Mouse (Mus musculus): Measurements from ENCODE around the gene Fancc.
A peak's percentile ranks its signal among the peaks of the same experiment; 100 is the strongest.
"Not testable (repeated sequence)": the region's sequence is repeated elsewhere in the genome, so short reads cannot be mapped to it uniquely, and the experiment has no call there.

Gene Fancc

GRCm38 (mm10) chr13:63416824-63417223 lies 80.3 kb downstream of the Fancc start:
- no peak for DNase-seq

DNA sequence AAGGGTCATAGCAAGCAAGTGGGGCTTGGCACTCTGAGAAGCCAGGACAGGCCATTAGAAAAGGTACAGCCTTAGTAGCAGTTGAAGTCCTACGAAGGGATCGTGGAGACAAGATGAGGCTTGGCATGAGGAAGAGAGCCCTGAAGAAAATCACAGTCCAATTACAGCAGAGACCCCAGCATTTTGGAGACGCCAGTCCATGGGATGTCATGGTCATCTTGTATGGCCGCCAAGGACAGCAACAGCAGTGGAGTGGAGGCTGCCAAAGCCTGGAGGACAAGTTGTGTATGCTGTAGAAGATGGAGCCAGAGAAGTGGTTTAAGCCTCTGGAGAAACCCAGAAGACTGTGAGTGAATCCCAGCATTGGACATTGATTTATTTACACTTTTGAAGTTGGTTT lies 84.4 kb downstream of the Fancc start:
- DNase-seq, result no peak

- no peak for DNase-seq
These were observed 85.6 kb downstream of the Fancc start for GRCm38 (mm10) chr13:63411310-63412022.

GRCm38 (mm10) chr13:63410578-63411298 lies 86.3 kb downstream of the Fancc start:
- DNase-seq, result no peak

GRCm38 (mm10) chr13:63405151-63405550 lies 91.9 kb downstream of the Fancc start:
- no peak for DNase-seq

- no peak for DNase-seq
These were observed 92.4 kb downstream of the Fancc start for GRCm38 (mm10) chr13:63404657-63405056.

DNA sequence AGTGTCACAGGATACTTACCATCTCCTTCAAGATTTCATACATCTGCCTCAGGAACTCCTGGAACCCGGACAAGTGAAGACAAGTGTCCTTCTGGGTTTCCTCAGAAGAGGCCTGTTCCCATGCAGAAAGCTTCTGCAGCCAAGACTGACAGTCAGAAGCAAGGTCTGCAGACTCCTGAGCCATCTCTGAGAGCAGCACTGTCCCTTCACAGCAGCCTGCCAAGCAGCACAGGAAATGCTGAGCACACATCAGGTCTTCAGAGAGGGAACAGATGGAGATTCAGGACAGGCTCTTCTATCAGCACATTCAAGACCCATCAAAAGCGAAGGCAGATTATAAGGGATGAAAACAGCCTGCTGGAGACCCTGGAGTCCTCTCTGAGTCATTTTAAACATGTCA lies 94.3 kb downstream of the Fancc start:
- DNase-seq, result peak; percentile 47 to 59

GRCm38 (mm10) chr13:63400069-63400468 lies 97.0 kb downstream of the Fancc start:
- peak; percentile 46 to 55 for DNase-seq

DNA sequence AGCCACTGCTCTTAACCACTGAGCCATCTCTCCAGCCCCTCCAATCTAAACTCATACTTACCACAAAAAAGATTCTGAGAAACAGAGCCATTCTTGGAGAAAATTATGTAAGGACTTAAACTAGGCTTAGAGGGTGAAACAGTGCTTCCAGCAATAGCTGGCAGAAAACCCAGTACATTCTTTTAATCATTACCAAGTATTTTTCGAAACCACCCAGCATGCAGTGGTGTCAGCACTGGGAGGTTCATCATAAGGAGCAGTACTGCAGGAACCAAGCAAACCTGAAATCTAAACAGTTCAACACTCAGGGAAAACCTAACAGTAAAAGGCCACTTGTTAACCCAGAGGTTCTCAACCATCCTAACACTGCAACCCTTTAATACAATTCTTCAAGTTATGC lies 99.7 kb downstream of the Fancc start:
- DNase-seq, result no peak

- no peak for DNase-seq
These were observed 102.6 kb downstream of the Fancc start for GRCm38 (mm10) chr13:63394304-63395063.

GRCm38 (mm10) chr13:63385234-63385633 lies 111.8 kb downstream of the Fancc start:
- DNase-seq, result peak; percentile 77 to 84

GRCm38 (mm10) chr13:63384775-63385174 lies 112.3 kb downstream of the Fancc start:
- peak in 1 of 2 experiments; percentile 8 for DNase-seq

- no peak for DNase-seq
These were observed 114.9 kb downstream of the Fancc start for GRCm38 (mm10) chr13:63382206-63382605.

- DNase-seq, result no peak
These were observed 123.5 kb downstream of the Fancc start for GRCm38 (mm10) chr13:63373460-63374166.

GRCm38 (mm10) chr13:63361755-63362154 lies 135.3 kb downstream of the Fancc start:
- DNase-seq, result no peak

GRCm38 (mm10) chr13:63360111-63360885 lies 136.8 kb downstream of the Fancc start:
- no peak for DNase-seq

DNA sequence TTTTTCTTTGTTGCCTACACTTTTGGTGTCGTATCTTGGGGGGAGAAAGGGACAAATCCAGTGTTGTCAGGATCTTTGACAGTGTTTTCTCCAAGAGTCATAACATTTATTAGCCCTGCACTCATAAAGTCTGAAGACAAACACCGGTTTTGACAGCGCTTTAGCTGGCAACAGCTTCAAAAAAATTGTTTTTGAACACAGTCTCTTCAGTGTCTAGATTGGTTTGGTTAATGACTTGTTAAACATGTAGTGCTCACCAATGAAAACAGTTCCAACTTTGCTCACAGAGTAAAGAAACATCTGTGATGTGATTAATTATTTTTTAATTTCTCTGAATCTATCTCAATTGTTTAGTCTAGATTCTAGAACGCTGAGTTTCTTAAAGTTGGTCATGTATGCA lies 137.7 kb downstream of the Fancc start:
- no peak for DNase-seq

DNA sequence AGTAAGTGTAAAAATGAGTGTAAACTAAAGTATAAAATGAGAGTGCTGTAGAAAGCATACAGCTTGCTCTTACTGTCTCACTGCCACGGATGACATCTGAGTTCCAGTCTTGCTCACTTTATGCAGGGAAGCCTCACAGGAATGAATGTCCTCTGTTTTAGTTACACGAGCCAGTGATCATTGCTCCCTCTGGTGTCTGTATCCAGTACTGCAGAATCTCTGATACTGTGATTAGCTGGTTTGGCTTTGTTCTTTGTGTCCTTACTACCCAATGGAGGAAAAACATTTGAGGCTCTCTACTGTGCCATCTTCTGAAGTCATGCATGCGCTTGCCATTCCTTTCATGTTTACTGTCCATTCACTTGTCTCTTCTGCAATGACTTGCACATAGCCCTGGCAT lies 140.5 kb downstream of the Fancc start:
- peak; percentile 71 to 77 for DNase-seq

DNA sequence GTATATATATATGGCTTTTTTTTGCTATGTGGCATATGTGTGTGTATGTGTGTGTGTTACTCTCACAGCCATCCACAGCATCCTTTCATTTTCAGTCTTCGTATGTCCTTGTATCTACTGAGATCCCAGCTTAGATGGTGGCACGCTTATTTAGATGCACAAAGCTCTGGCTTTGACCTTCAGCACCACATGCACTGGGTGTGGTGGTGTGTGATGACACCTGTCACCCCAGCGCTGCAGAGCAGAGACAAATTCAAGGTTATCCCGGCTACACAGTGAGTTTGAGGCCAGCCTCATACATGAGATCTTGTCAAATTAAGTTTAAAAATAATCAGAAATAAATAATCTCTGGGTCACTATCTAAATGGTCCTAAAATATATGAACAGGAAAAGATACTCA lies 141.0 kb downstream of the Fancc start:
- DNase-seq, result no peak

GRCm38 (mm10) chr13:63353312-63353711 lies 143.8 kb downstream of the Fancc start:
- DNase-seq, result not testable (repeated sequence)

DNA sequence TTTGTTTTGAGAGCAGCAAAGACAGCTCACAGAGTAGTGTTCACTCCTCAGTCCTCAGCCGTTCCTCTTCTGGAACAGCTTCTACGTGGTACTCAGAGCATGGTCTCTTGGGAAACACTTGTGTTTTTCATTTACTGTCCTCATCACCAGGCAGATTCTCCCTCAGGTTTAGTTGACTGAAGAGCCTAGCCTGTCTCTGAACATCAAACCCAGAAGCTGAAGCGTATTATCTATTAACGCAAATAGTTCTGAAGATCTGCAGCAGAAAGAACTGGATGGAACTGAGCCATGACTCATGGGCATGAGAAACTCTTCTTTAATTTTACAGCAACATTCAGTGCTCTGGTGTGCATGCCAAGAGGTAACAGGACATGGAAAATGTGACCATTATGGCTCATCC lies 147.0 kb downstream of the Fancc start:
- DNase-seq, result no peak

GRCm38 (mm10) chr13:63347639-63348038 lies 149.4 kb downstream of the Fancc start:
- no peak for DNase-seq

All from cerebellum, adult 18-20 months (tissue).